Mouse (Mus musculus) retina, embryonic 14.5 days (tissue): ENCODE measurements around the gene E130309D02Rik.

Source experiments
- DNase-seq: peaks from one replicate; pipeline ENCODE4 v3.0.0-alpha.2; 2015; ENCODE audit warnings: low spot score

The E130309D02Rik gene

GRCm38 (mm10) chr5:143314730-143315513, at the start of gene E130309D02Rik:
E130309D02Rik (minus strand) TSS chr5:143315360.
- DNase-seq, result peak; percentile 89

- DNase-seq, result peak; percentile 79
Measured at GRCm38 (mm10) chr5:143363678-143364615, 48.8 kb upstream of the E130309D02Rik start.

- no peak for DNase-seq
Measured at GRCm38 (mm10) chr5:143361428-143361827, 46.3 kb upstream of the E130309D02Rik start.

GRCm38 (mm10) chr5:143360000-143360399, 44.8 kb upstream of the E130309D02Rik start:
- DNase-seq, result peak; percentile 61

- no peak for DNase-seq
Measured at GRCm38 (mm10) chr5:143359263-143359662, 44.1 kb upstream of the E130309D02Rik start.

- DNase-seq, result peak; percentile 31
Measured at GRCm38 (mm10) chr5:143357564-143357963, 42.4 kb upstream of the E130309D02Rik start.

GRCm38 (mm10) chr5:143356686-143357388, 41.7 kb upstream of the E130309D02Rik start, which contains the start of gene Grid2ip:
Grid2ip (plus strand) TSS chr5:143357338.
- DNase-seq, result peak; percentile 63

- no peak for DNase-seq
Measured at GRCm38 (mm10) chr5:143356017-143356416, 40.9 kb upstream of the E130309D02Rik start.

- DNase-seq, result no peak
Measured at GRCm38 (mm10) chr5:143346367-143346766, 31.2 kb upstream of the E130309D02Rik start.

GRCm38 (mm10) chr5:143339603-143340002, 24.4 kb upstream of the E130309D02Rik start:
- no peak for DNase-seq

GRCm38 (mm10) chr5:143336559-143336958, 21.4 kb upstream of the E130309D02Rik start:
- peak; percentile 49 for DNase-seq

GRCm38 (mm10) chr5:143335089-143335460, 19.9 kb upstream of the E130309D02Rik start:
- DNase-seq, result no peak

GRCm38 (mm10) chr5:143334418-143335088, 19.4 kb upstream of the E130309D02Rik start:
- DNase-seq, result no peak

- DNase-seq, result peak; percentile 96
Measured at GRCm38 (mm10) chr5:143333872-143334271, 18.7 kb upstream of the E130309D02Rik start.

GRCm38 (mm10) chr5:143328690-143329495, 13.7 kb upstream of the E130309D02Rik start, which contains the start of gene Zdhhc4:
Zdhhc4 (minus strand) TSS chr5:143329256.
- DNase-seq, result peak; percentile 95

- DNase-seq, result no peak
Measured at GRCm38 (mm10) chr5:143317288-143317610, 2.1 kb upstream of the E130309D02Rik start.

GRCm38 (mm10) chr5:143316605-143317287, 1.6 kb upstream of the E130309D02Rik start:
- DNase-seq, result no peak

GRCm38 (mm10) chr5:143315514-143315888, 341 bp upstream of the E130309D02Rik start:
- no peak for DNase-seq

GRCm38 (mm10) chr5:143314183-143314729, 904 bp downstream of the E130309D02Rik start:
- peak; percentile 36 for DNase-seq

- DNase-seq, result peak; percentile 88
Measured at GRCm38 (mm10) chr5:143311886-143312285, 3.3 kb downstream of the E130309D02Rik start.
